Mouse (Mus musculus): Measurements from ENCODE around the gene Ctps.

GRCm38 (mm10) chr4:120606941-120607340, 36.9 kb upstream of the Ctps start:
- TF ChIP-seq CTCF (IDR thresholded peaks at IDR 0.05; ENCODE audit: low read depth) = no peak
- TF ChIP-seq EP300 (IDR thresholded peaks at IDR 0.05; ENCODE audit: low read depth) = no peak
